Mouse (Mus musculus): ENCODE measurements around the gene Plac1. TPM values are rescaled to one million over a fixed set of nuclear protein-coding genes. Genes with fewer than 3 reads are reported as not detected.

Gene Plac1
- polyA plus RNA-seq, 1 experiment: not detected

DNA sequence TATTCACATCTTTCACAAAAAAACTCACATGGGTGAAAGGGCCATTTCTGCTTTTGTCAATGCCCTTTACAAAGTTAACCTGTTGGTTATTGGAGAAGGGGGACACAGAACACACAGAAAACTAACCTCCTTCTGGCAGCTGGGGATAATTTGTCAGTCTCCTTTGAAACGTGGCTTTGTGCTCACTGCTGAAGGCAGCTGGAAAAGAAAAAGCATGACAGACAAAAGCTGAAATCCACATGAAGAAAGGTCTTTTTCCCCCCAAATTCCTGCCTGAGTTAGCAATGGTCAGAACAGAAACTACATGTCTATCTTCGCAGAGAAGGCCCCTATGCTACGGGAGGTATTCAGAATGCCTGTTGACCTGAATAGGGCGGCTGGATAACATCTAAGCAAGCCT, 141.6 kb downstream of the Plac1 start:
- no peak overlapping the region for H3K4me3 ChIP-seq (replicated peaks; ENCODE audit: control insufficient read depth, low read depth, low read length)
- TF ChIP-seq POLR2A (IDR thresholded peaks at IDR 0.05; ENCODE audit: borderline replicate concordance, control insufficient read depth, low read depth, low read length): no peak
- no peak for TF ChIP-seq CTCF (IDR thresholded peaks at IDR 0.05; ENCODE audit: control insufficient read depth, insufficient read depth, low read length)
- WGBS: 78% methylated on average over 4 of the region's 4 CpGs
- no peak overlapping the region for H3K27ac ChIP-seq (ENCODE audit: control insufficient read depth, insufficient read depth, low read depth, low read length, poor library complexity)
- no peaks in the 10 kb centered on the region for H3K4me1 ChIP-seq (ENCODE audit: control insufficient read depth, insufficient read depth, low read length)

- Histone ChIP-seq H3K4me1 (ENCODE audit: control insufficient read depth, insufficient read depth, low read length) (no peaks in the 10 kb centered on the region), H3K27ac (ENCODE audit: control insufficient read depth, insufficient read depth, low read depth, low read length, poor library complexity) (no peak overlapping the region), H3K4me3 (replicated peaks; ENCODE audit: control insufficient read depth, low read depth, low read length) (no peak overlapping the region)
- TF ChIP-seq POLR2A (IDR thresholded peaks at IDR 0.05; ENCODE audit: borderline replicate concordance, control insufficient read depth, low read depth, low read length) (no peak), CTCF (IDR thresholded peaks at IDR 0.05; ENCODE audit: control insufficient read depth, insufficient read depth, low read length) (no peak)
- whole genome bisulfite sequencing: 71% methylated on average over 4 of the region's 4 CpGs
Measured at GRCm38 (mm10) chrX:53097786-53098185, 142.1 kb downstream of the Plac1 start.

DNA sequence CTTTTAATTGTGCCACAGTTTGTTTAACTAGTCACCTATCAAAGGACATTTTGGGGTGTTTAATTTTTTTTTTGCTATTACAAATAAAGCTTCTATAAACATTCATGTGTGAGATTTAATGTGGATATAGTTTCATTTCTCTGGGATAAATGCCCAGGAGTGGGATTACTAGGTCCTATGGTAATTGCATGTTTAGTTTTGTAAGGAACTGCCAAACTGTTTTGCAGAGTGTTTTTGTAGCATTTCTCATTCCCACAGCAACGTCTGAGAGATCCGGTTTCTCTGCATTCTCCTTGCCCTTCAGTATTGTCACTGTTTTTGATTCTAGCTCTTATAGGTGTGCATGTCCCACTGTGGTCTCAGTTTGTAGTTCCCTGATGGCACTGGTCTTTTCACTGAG, 146.5 kb downstream of the Plac1 start:
- H3K4me1 ChIP-seq (ENCODE audit: control insufficient read depth, insufficient read depth, low read length): no peaks in the 10 kb centered on the region
- H3K4me3 ChIP-seq (replicated peaks; ENCODE audit: control insufficient read depth, low read depth, low read length): no peak overlapping the region
- 75% methylated on average over 2 of the region's 2 CpGs for WGBS
- TF ChIP-seq CTCF (IDR thresholded peaks at IDR 0.05; ENCODE audit: control insufficient read depth, insufficient read depth, low read length): no peak
- no peak for TF ChIP-seq POLR2A (IDR thresholded peaks at IDR 0.05; ENCODE audit: borderline replicate concordance, control insufficient read depth, low read depth, low read length)
- no peak overlapping the region for H3K27ac ChIP-seq (ENCODE audit: control insufficient read depth, insufficient read depth, low read depth, low read length, poor library complexity)

DNA sequence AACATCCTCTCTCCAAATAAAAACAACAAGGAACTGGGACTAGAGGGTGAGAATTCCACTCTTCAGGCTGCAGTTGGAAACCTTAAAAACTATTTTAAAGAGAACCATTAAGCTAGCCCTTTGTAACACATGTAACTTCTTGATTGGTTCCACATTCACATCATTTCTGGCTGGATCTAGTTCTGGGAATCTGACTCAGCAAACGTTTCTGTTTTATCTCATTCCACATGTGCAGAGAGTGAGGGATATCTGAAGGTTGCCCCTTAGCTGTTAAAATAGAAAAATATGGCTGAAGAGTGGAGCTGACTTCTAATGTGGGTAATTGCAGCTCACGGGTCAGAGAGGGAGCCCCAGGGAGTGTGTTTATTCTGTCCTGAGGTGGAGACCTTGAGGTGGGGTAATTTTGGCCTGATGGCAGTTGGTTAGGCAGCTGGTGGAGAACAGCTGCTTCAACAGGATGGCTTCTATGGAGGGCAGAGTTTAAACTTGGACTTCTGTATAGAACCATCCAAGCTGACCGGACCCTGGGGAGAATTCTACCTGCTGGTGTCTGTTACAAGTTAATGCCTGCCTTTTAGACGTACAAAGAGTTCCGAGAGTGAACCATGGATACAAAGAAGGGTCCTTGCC, 151.1 kb downstream of the Plac1 start:
- no peak overlapping the region for H3K4me3 ChIP-seq (replicated peaks; ENCODE audit: control insufficient read depth, low read depth, low read length)
- WGBS: 65% methylated on average over 5 of the region's 5 CpGs
- no peak overlapping the region for H3K27ac ChIP-seq (ENCODE audit: control insufficient read depth, insufficient read depth, low read depth, low read length, poor library complexity)
- TF ChIP-seq CTCF (IDR thresholded peaks at IDR 0.05; ENCODE audit: control insufficient read depth, insufficient read depth, low read length): no peak
- TF ChIP-seq POLR2A (IDR thresholded peaks at IDR 0.05; ENCODE audit: borderline replicate concordance, control insufficient read depth, low read depth, low read length): no peak
- H3K4me1 ChIP-seq (ENCODE audit: control insufficient read depth, insufficient read depth, low read length): no peaks in the 10 kb centered on the region

DNA sequence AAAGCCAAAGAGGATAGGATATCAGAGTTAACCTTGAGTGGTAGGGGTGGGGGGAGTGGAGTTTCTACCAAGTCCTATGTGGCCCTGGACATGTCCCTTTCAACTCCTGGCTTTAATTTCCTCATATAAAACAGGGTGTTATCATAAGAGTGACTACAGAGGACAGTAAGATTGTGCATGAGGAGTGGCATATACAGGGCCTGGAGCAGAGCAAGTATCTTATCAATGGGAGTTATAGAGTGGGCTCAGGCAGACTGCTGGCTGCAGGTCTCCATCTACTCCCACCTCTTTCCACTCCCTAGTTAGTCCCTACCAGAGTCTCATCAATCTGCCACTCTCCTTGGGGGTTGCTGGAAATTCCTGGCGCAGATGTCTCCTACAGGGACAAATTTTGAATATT, 152.7 kb downstream of the Plac1 start:
- Histone ChIP-seq H3K4me1 (ENCODE audit: control insufficient read depth, insufficient read depth, low read length) (no peaks in the 10 kb centered on the region), H3K27ac (ENCODE audit: control insufficient read depth, insufficient read depth, low read depth, low read length, poor library complexity) (no peak overlapping the region), H3K4me3 (replicated peaks; ENCODE audit: control insufficient read depth, low read depth, low read length) (no peak overlapping the region)
- no peak for TF ChIP-seq CTCF (IDR thresholded peaks at IDR 0.05; ENCODE audit: control insufficient read depth, insufficient read depth, low read length)
- TF ChIP-seq POLR2A (IDR thresholded peaks at IDR 0.05; ENCODE audit: borderline replicate concordance, control insufficient read depth, low read depth, low read length): no peak
- 57% methylated on average over 1 of the region's 1 CpGs for WGBS

GRCm38 (mm10) chrX:53085559-53085958, 154.4 kb downstream of the Plac1 start:
- TF ChIP-seq CTCF (IDR thresholded peaks at IDR 0.05; ENCODE audit: control insufficient read depth, insufficient read depth, low read length): no peak
- TF ChIP-seq POLR2A (IDR thresholded peaks at IDR 0.05; ENCODE audit: borderline replicate concordance, control insufficient read depth, low read depth, low read length): no peak
- H3K27ac ChIP-seq (ENCODE audit: control insufficient read depth, insufficient read depth, low read depth, low read length, poor library complexity): no peak overlapping the region
- no peaks in the 10 kb centered on the region for H3K4me1 ChIP-seq (ENCODE audit: control insufficient read depth, insufficient read depth, low read length)
- H3K4me3 ChIP-seq (replicated peaks; ENCODE audit: control insufficient read depth, low read depth, low read length): no peak overlapping the region
- WGBS: 75% methylated on average over 5 of the region's 5 CpGs

DNA sequence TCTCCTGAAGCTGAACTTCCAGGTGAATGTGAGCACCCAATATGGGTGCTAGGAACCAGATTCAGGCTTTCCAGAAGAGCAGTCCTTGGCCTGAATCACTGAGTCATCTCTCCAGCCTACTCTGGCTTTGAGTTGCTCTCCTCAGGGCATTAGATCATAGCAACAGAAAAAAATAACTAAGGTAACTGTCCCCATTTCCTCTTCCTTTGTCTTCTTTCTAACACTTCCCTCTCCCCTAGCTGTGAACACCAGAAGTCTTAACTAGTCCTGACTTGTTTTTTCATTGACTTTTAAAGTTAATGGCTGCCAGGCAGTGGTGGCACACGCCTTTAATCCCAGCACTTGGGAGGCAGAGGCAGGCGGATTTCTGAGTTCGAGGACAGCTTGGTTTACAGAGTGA, 175.5 kb downstream of the Plac1 start:
- TF ChIP-seq POLR2A (IDR thresholded peaks at IDR 0.05; ENCODE audit: borderline replicate concordance, control insufficient read depth, low read depth, low read length) (no peak), CTCF (IDR thresholded peaks at IDR 0.05; ENCODE audit: control insufficient read depth, insufficient read depth, low read length) (no peak)
- no peaks in the 10 kb centered on the region for H3K4me1 ChIP-seq (ENCODE audit: control insufficient read depth, insufficient read depth, low read length)
- 82% methylated on average over 3 of the region's 3 CpGs for WGBS
- no peak overlapping the region for H3K27ac ChIP-seq (ENCODE audit: control insufficient read depth, insufficient read depth, low read depth, low read length, poor library complexity)
- H3K4me3 ChIP-seq (replicated peaks; ENCODE audit: control insufficient read depth, low read depth, low read length): no peak overlapping the region

- Histone ChIP-seq H3K4me3 (replicated peaks; ENCODE audit: control insufficient read depth, low read depth, low read length) (no peak overlapping the region), H3K4me1 (ENCODE audit: control insufficient read depth, insufficient read depth, low read length) (no peaks in the 10 kb centered on the region; the same call in 1 of the 2 replicates), H3K27ac (ENCODE audit: control insufficient read depth, insufficient read depth, low read depth, low read length, poor library complexity) (no peak overlapping the region)
- 44% methylated on average over 11 of the region's 11 CpGs for WGBS
- TF ChIP-seq POLR2A (IDR thresholded peaks at IDR 0.05; ENCODE audit: borderline replicate concordance, control insufficient read depth, low read depth, low read length) (no peak), CTCF (IDR thresholded peaks at IDR 0.05; ENCODE audit: control insufficient read depth, insufficient read depth, low read length) (no peak)
Measured at GRCm38 (mm10) chrX:53059426-53060007, 180.4 kb downstream of the Plac1 start.
